Mouse (Mus musculus): ENCODE results near the gene Bet1l. TPM values are rescaled to one million over a fixed set of nuclear protein-coding genes. Genes with fewer than 3 reads are reported as not detected.

Gene Bet1l
- total and polyA plus RNA-seq, 2 experiments from 2014 or later: 14.8 to 29.6 TPM

DNA sequence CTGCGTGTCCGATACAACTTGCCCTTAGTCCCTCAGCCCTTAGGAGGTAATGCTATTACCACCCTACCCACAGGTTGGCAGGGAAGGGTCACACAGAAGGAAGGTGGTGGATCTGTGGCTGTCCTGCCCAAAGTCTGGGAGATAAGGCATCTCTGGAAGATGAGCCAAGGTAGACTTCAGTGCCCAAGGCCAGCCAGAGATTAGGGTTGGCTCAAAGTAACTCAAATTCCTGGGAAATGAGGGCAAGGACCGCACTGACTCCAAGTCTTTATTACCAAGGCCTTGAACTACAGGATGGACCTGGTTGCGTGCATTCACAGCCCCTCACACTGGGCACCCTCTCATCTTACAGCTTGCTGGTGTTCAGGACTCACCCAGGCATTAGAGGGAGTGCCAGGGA is 5.5 kb downstream of the Bet1l start:
- Histone ChIP-seq H3K4me2 (ENCODE audit: low read depth, low read length) (no peak overlapping the region), H3K27ac (ENCODE audit: low read depth) (no peak overlapping the region), H3K9ac (replicated peaks; ENCODE audit: low read depth, low read length) (no peak overlapping the region), H3K4me3 (ENCODE audit: low read depth, low read length) (no peak overlapping the region), H3K27me3 (ENCODE audit: control insufficient read depth, insufficient read depth, low read length) (no peaks in the 10 kb centered on the region), H3K4me1 (ENCODE audit: control insufficient read depth, insufficient read depth) (peaks cover 7% of the 10 kb centered on the region), H3K36me3 (replicated peaks; ENCODE audit: control insufficient read depth, insufficient read depth, low read length) (peaks cover 37% of the 10 kb centered on the region), H3K9me3 (replicated peaks; ENCODE audit: control insufficient read depth, low read length) (no peaks in the 10 kb centered on the region)
- DNase-seq (ENCODE audit: low spot score) (no peak), ATAC-seq (ENCODE audit: insufficient read depth, low read depth) (no peak)
- TF ChIP-seq CTCF (IDR thresholded peaks at IDR 0.05; ENCODE audit: low read depth): no peak
- TF ChIP-seq EP300 (IDR thresholded peaks at IDR 0.05; ENCODE audit: low read depth): no peak
- 96% methylated on average over 4 of the region's 4 CpGs for WGBS

DNA sequence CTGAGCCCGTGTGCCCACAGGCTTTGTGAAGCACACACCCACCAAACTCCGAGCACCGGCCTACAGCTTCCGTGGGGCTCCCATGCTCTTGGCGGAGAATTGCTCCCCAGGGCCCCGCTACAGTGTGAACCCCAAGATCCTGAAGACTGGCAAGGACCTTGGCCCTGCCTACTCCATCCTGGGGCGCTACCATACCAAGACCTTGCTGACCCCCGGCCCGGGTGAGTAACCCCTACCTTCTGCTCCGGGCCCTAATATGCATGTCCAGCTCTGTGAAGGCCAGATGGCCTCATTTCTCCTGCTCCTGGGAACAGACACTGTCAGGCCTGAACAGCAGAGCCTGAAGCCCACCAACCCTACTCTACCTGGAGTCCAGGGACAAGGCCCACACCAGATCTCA is 8.8 kb downstream of the Bet1l start:
- 86% methylated on average over 9 of the region's 10 CpGs for WGBS
- H3K27me3 ChIP-seq (ENCODE audit: control insufficient read depth, insufficient read depth, low read length): no peaks in the 10 kb centered on the region
- H3K4me1 ChIP-seq (ENCODE audit: control insufficient read depth, insufficient read depth): no peaks in the 10 kb centered on the region
- peaks cover 23% of the 10 kb centered on the region for H3K36me3 ChIP-seq (replicated peaks; ENCODE audit: control insufficient read depth, insufficient read depth, low read length)
- DNase-seq (ENCODE audit: low spot score): no peak
- H3K27ac ChIP-seq (ENCODE audit: low read depth): no peak overlapping the region
- no peaks in the 10 kb centered on the region for H3K9me3 ChIP-seq (replicated peaks; ENCODE audit: control insufficient read depth, low read length)
- no peak overlapping the region for H3K4me2 ChIP-seq (ENCODE audit: low read depth, low read length)
- no peak overlapping the region for H3K9ac ChIP-seq (replicated peaks; ENCODE audit: low read depth, low read length)
- H3K4me3 ChIP-seq (ENCODE audit: low read depth, low read length): no peak overlapping the region
- no peak for ATAC-seq (ENCODE audit: insufficient read depth, low read depth)
- TF ChIP-seq CTCF (IDR thresholded peaks at IDR 0.05; ENCODE audit: low read depth) (no peak), EP300 (IDR thresholded peaks at IDR 0.05; ENCODE audit: low read depth) (no peak)

DNA sequence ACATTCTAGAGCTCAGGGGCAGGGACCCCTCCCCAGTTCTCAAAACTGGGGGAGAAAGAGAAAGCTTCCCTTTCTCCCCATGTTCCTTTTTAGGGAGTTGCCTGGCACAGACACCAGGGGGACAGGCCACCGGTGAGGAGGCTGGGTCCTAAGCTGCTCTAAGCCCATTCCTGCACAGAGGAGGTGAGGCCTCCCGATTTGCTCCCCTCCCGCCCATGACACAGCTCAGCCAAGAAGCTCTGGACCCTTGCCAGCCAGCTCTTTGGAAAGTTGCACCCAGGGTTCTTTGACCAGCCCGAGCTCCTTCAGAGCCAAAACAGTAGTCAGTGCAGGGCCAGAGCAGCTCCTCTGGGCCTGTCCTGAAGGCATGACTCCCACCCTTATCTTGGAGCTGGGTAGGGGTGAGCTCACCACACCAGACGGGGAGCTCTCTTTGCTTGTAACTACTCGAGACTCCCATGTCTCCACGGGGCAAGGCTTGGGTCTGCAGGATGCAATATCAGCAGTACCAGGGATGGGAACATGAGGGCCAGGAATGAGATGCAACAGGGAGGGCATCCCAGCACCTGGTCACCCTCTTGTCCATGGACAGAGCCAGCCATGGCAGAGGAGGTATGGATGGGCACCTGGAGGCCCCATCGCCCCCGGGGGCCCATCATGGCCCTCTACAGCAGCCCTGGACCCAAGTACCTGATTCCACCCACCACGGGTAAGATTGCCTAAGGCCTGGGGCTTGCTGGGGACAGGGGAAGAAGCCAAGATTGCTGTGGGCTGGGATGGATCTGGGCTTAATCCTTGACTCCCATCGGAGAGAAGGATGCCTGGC is 9.4 kb downstream of the Bet1l start, which contains the start of gene Odf3:
Odf3 (plus strand) TSS at position 51 of the 826 bp plus-strand sequence.
- WGBS: 40% methylated on average over 11 of the region's 11 CpGs
- DNase-seq (ENCODE audit: low spot score): no peak
- no peak for ATAC-seq (ENCODE audit: insufficient read depth, low read depth)

DNA sequence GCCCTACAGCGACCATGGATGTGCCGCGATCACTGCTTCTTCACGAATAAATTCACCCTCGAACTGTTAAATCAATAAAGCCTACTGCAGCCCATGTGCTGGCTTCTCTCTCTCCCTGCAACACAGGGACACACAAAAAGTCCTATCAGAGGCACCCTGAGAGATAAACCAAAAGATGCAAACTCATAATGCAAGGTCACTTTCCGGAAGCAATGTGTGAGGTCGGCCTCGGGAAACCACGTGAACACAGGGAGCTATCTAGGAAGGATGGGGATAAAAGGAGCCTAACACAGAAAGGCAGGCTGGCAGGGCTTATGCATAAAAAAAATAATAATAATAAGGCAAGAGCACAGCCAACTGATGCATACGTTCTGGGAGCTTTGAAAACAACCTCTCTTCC is 10.7 kb downstream of the Bet1l start:
- Histone ChIP-seq H3K4me2 (ENCODE audit: low read depth, low read length) (no peak overlapping the region), H3K4me1 (ENCODE audit: control insufficient read depth, insufficient read depth) (no peaks in the 10 kb centered on the region), H3K27me3 (ENCODE audit: control insufficient read depth, insufficient read depth, low read length) (peaks cover 10% of the 10 kb centered on the region; the same call in 1 of the 2 replicates), H3K9me3 (replicated peaks; ENCODE audit: control insufficient read depth, low read length) (no peaks in the 10 kb centered on the region), H3K36me3 (replicated peaks; ENCODE audit: control insufficient read depth, insufficient read depth, low read length) (peaks cover 4% of the 10 kb centered on the region; the same call in 1 of the 2 replicates), H3K9ac (replicated peaks; ENCODE audit: low read depth, low read length) (no peak overlapping the region), H3K27ac (ENCODE audit: low read depth) (no peak overlapping the region), H3K4me3 (ENCODE audit: low read depth, low read length) (no peak overlapping the region)
- no peak for TF ChIP-seq EP300 (IDR thresholded peaks at IDR 0.05; ENCODE audit: low read depth)
- DNase-seq (ENCODE audit: low spot score): no peak
- no peak for ATAC-seq (ENCODE audit: insufficient read depth, low read depth)
- 80% methylated on average over 10 of the region's 10 CpGs for WGBS

More for the DNA sequence above, 9.4 kb downstream of the Bet1l start, which contains the start of gene Odf3:
- H3K9me3 ChIP-seq (replicated peaks; ENCODE audit: control insufficient read depth, low read length): no peaks in the 10 kb centered on the region
- peaks cover 2% of the 10 kb centered on the region; the same call in 1 of the 2 replicates for H3K27me3 ChIP-seq (ENCODE audit: control insufficient read depth, insufficient read depth, low read length)
- H3K9ac ChIP-seq (replicated peaks; ENCODE audit: low read depth, low read length): no peak within 1 kb of the TSS
- no peaks in the 10 kb centered on the region for H3K4me1 ChIP-seq (ENCODE audit: control insufficient read depth, insufficient read depth)
- peaks cover 16% of the 10 kb centered on the region for H3K36me3 ChIP-seq (replicated peaks; ENCODE audit: control insufficient read depth, insufficient read depth, low read length)
- TF ChIP-seq EP300 (IDR thresholded peaks at IDR 0.05; ENCODE audit: low read depth): no peak
- TF ChIP-seq CTCF (IDR thresholded peaks at IDR 0.05; ENCODE audit: low read depth): no peak
- H3K4me3 ChIP-seq (ENCODE audit: low read depth, low read length): no peak within 1 kb of the TSS
- no peak within 1 kb of the TSS for H3K4me2 ChIP-seq (ENCODE audit: low read depth, low read length)
- H3K27ac ChIP-seq (ENCODE audit: low read depth): no peak within 1 kb of the TSS

DNA sequence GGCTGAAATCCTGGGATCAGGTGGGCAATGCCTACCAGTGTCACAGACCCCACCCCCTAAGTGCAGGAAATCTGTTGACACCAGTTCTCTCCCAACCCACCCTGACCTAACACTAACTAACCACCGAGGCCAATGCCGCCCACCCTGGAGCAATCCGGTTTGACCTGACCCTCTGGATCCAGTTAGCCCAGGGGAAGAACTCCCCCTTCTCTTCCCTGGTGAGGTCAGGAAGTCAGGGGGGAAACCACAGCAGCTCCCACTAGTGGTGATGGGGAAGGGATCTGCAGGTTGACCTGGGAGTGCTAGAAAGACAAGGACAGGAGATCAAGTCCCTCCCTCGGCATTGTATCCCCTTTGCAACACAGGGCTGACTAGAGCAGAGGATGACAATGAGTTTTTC is 11.7 kb downstream of the Bet1l start:
- H3K4me1 ChIP-seq (ENCODE audit: control insufficient read depth, insufficient read depth): no peaks in the 10 kb centered on the region
- no peak overlapping the region for H3K4me3 ChIP-seq (ENCODE audit: low read depth, low read length)
- no peak for ATAC-seq (ENCODE audit: insufficient read depth, low read depth)
- no peaks in the 10 kb centered on the region for H3K36me3 ChIP-seq (replicated peaks; ENCODE audit: control insufficient read depth, insufficient read depth, low read length)
- H3K9ac ChIP-seq (replicated peaks; ENCODE audit: low read depth, low read length): no peak overlapping the region
- H3K9me3 ChIP-seq (replicated peaks; ENCODE audit: control insufficient read depth, low read length): no peaks in the 10 kb centered on the region
- H3K4me2 ChIP-seq (ENCODE audit: low read depth, low read length): no peak overlapping the region
- WGBS: 65% methylated on average over 4 of the region's 4 CpGs
- peaks cover 20% of the 10 kb centered on the region; the same call in 1 of the 2 replicates for H3K27me3 ChIP-seq (ENCODE audit: control insufficient read depth, insufficient read depth, low read length)
- no peak overlapping the region for H3K27ac ChIP-seq (ENCODE audit: low read depth)
- no peak for TF ChIP-seq EP300 (IDR thresholded peaks at IDR 0.05; ENCODE audit: low read depth)
- no peak for TF ChIP-seq CTCF (IDR thresholded peaks at IDR 0.05; ENCODE audit: low read depth)
- DNase-seq (ENCODE audit: low spot score): no peak

Measured in heart, postnatal 0 days (tissue).